Mouse (Mus musculus) forebrain, embryonic 12.5 days (tissue): ENCODE results near the gene Mdh1. TPM values are rescaled to one million over a fixed set of nuclear protein-coding genes. Genes with fewer than 3 reads are reported as not detected.
"Not testable (repeated sequence)": the region's sequence is repeated elsewhere in the genome, so short reads cannot be mapped to it uniquely, and the experiment has no call there.

Experiments
- ATAC-seq: fragments of 200-750 bp; cut with Nextera tagmentation; 2 replicates; pipeline ENCODE4 v1.8.0; 2017; ENCODE audit warnings: moderate TSS enrichment; ENCODE audit not compliant: low FRiP score
- H3K27ac ChIP-seq: fragments of 300-500 bp; sonication (generic); 2 replicates; pipeline ENCODE4 v1.5.1; 2016; ENCODE audit warnings: mild to moderate bottlenecking
- H3K27me3 ChIP-seq: fragments of 300-500 bp; sonication (generic); 2 replicates; pipeline ENCODE4 v1.6.1; 2016; ENCODE audit warnings: mild to moderate bottlenecking
- H3K36me3 ChIP-seq: fragments of 300-500 bp; sonication (generic); replicated peaks from 2 replicates; pipeline ENCODE4 v1.6.1; 2016; ENCODE audit warnings: mild to moderate bottlenecking
- H3K4me1 ChIP-seq: fragments of 300-500 bp; sonication (generic); 2 replicates; pipeline ENCODE4 v1.6.1; 2016
- H3K4me2 ChIP-seq: fragments of 300-500 bp; sonication (generic); 2 replicates; pipeline ENCODE4 v1.6.1; 2016; ENCODE audit warnings: mild to moderate bottlenecking, moderate library complexity
- H3K4me3 ChIP-seq: fragments of 300-500 bp; sonication (generic); replicated peaks from 2 replicates; pipeline ENCODE4 v1.5.1; 2016; ENCODE audit warnings: mild to moderate bottlenecking
- H3K9ac ChIP-seq: fragments of 300-500 bp; sonication (generic); 2 replicates; pipeline ENCODE4 v1.6.1; 2016; ENCODE audit warnings: mild to moderate bottlenecking
- H3K9me3 ChIP-seq: fragments of 300-500 bp; sonication (generic); 2 replicates; pipeline ENCODE4 v1.6.1; 2016
- WGBS: fragments of 180-500 bp; shearing (Covaris S2); methylation state at CpG from one replicate; pipeline ENCODE4 v1.1.7; 2016; 5-methylcytosine and 5-hydroxymethylcytosine counted together
- microRNA-seq: library from miRNA; unstranded; fragments of <30 nt; microRNA quantifications from one replicate; pipeline ENCODE4, GENCODE M21; 2017
- polyA plus RNA-seq: library from polyadenylated mRNA; unstranded; fragments of >200 nt; fragmentation: Nextera tagmentation; extraction: Ambion mirVana; gene quantifications from 2 replicates; pipeline ENCODE4 v1.2.1, GENCODE M21; 2016

Mdh1 gene
- polyA plus RNA-seq, 1 experiment from 2014 or later: 383 TPM

DNA sequence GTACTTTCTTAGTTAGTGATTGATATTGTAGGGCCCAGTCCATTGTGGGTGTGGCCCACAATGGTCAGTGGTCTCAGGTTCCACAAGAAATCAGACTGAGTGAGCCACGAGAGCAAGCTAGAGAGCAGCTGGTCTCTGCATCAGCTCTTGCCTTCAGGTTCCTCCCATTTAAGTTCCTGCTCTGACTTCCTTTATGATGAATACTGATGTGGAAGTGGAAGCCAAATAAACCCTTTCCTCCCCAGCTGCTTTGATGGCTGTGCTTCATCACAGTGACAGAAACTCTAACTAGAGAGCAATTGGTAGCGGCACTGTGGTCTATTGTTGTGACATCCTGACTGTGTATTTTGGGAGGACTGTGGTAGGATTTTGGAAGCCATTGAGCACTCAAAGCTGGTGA is 32.1 kb downstream of the Mdh1 start:
- no peaks in the 10 kb centered on the region for H3K36me3 ChIP-seq
- WGBS: 72% methylated on average over 2 of the region's 2 CpGs
- H3K9ac ChIP-seq: no peak overlapping the region
- H3K27ac ChIP-seq: no peak overlapping the region
- no peak for ATAC-seq
- H3K27me3 ChIP-seq: no peaks in the 10 kb centered on the region
- no peaks in the 10 kb centered on the region for H3K9me3 ChIP-seq
- no peak overlapping the region for H3K4me3 ChIP-seq
- H3K4me1 ChIP-seq: no peaks in the 10 kb centered on the region
- no peak overlapping the region for H3K4me2 ChIP-seq

GRCm38 (mm10) chr11:21530856-21531255 is 41.3 kb downstream of the Mdh1 start:
- H3K9ac ChIP-seq, H3K4me2 ChIP-seq, H3K4me1 ChIP-seq, H3K4me3 ChIP-seq, H3K27ac ChIP-seq, H3K27me3 ChIP-seq, ATAC-seq, H3K36me3 ChIP-seq, H3K9me3 ChIP-seq: not testable (repeated sequence)
- 85% methylated on average over 2 of the region's 2 CpGs for WGBS

- WGBS: 80% methylated on average over 2 of the region's 2 CpGs
These were observed 43.3 kb downstream of the Mdh1 start for GRCm38 (mm10) chr11:21528676-21529394.

DNA sequence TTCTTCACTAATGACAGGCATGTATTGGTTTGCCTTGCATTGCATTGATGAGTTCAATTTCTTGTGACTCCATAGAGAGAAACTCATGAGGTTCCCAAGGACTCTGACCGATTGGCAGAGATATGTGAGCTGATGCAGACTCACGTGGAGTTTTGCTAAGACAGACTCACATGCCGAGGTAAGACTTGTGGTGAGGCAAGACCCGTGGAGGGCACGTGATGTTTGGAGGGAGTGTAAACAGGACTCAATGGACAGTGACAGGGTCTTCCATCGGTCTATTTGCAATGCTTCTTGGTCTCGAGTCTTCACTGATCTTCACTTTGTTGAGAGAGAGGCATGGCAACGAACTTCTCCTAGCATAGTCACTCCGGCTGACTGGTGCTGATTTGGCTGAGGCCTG is 54.4 kb downstream of the Mdh1 start:
- H3K27ac ChIP-seq: no peak overlapping the region
- WGBS: 90% methylated on average over 9 of the region's 9 CpGs
- no peak for ATAC-seq
- H3K9me3 ChIP-seq: no peaks in the 10 kb centered on the region
- no peak overlapping the region for H3K4me3 ChIP-seq
- no peak overlapping the region for H3K4me2 ChIP-seq
- no peaks in the 10 kb centered on the region for H3K27me3 ChIP-seq
- no peaks in the 10 kb centered on the region for H3K36me3 ChIP-seq
- no peak overlapping the region for H3K9ac ChIP-seq
- H3K4me1 ChIP-seq: no peaks in the 10 kb centered on the region

More at GRCm38 (mm10) chr11:21528676-21529394, 43.3 kb downstream of the Mdh1 start:
- H3K9ac ChIP-seq: no peak overlapping the region
- H3K27me3 ChIP-seq: no peaks in the 10 kb centered on the region
- no peaks in the 10 kb centered on the region for H3K9me3 ChIP-seq
- no peaks in the 10 kb centered on the region for H3K4me1 ChIP-seq
- H3K4me3 ChIP-seq: no peak overlapping the region
- ATAC-seq: no peak
- no peaks in the 10 kb centered on the region for H3K36me3 ChIP-seq
- no peak overlapping the region for H3K27ac ChIP-seq
- no peak overlapping the region for H3K4me2 ChIP-seq

DNA sequence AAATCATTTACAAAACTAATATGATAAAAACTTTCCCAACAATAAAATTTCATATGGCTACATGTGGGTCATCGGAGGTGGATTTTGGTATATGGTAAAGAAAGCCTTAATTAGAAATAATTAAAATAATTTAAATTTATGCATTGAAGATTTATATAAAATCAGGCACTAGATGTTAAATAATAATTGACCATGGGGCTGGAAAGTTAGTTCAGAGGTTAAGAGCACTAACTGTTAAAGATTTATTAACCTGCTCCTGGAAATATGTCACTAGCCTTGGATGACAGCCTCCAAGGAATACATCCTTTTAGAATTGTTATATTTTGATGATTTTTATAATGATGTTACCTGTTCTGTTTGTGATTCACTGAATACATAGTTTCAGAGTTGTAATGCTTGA is 55.8 kb downstream of the Mdh1 start:
- WGBS: 90% methylated on average over 1 of the region's 1 CpGs
- not testable (repeated sequence) for H3K36me3 ChIP-seq

GRCm38 (mm10) chr11:21510577-21510976 is 61.6 kb downstream of the Mdh1 start:
- H3K4me2 ChIP-seq, H3K4me1 ChIP-seq, H3K27ac ChIP-seq, H3K4me3 ChIP-seq, ATAC-seq, H3K9me3 ChIP-seq, H3K27me3 ChIP-seq, H3K9ac ChIP-seq, H3K36me3 ChIP-seq: not testable (repeated sequence)
- 91% methylated on average over 1 of the region's 1 CpGs for WGBS

More for the DNA sequence above, 55.8 kb downstream of the Mdh1 start:
- not testable (repeated sequence) for ATAC-seq, H3K4me3 ChIP-seq, H3K4me2 ChIP-seq, H3K9me3 ChIP-seq, H3K4me1 ChIP-seq, H3K27me3 ChIP-seq, H3K27ac ChIP-seq, H3K9ac ChIP-seq

- not testable (repeated sequence) for H3K9ac ChIP-seq, H3K4me3 ChIP-seq, H3K4me2 ChIP-seq, H3K36me3 ChIP-seq, ATAC-seq, H3K9me3 ChIP-seq, H3K4me1 ChIP-seq, H3K27ac ChIP-seq, H3K27me3 ChIP-seq
- 80% methylated on average over 1 of the region's 1 CpGs for WGBS
These were observed 63.5 kb downstream of the Mdh1 start for GRCm38 (mm10) chr11:21508713-21509112.

GRCm38 (mm10) chr11:21507073-21507472 is 65.1 kb downstream of the Mdh1 start:
- H3K27me3 ChIP-seq, H3K4me3 ChIP-seq, H3K4me2 ChIP-seq, H3K36me3 ChIP-seq, ATAC-seq, H3K27ac ChIP-seq, H3K9ac ChIP-seq, H3K9me3 ChIP-seq, H3K4me1 ChIP-seq: not testable (repeated sequence)
- WGBS: 90% methylated on average over 5 of the region's 5 CpGs

Small RNA genes within 50 kb of the gene (microRNA-seq; reads per million reads assigned to microRNA genes)
- gene Gm22990: not detected

Other genes with a start within 250 kb of the Mdh1 start
- 59.8 and 60.8 TPM in 2 replicates for gene Ugp2, start 201.2 kb downstream of the Mdh1 start, polyA plus RNA-seq
- 12.4 and 13.3 TPM in 2 replicates for gene Wdpcp, start 132 bp downstream of the Mdh1 start, polyA plus RNA-seq